Mouse (Mus musculus) lung, postnatal 10 days (tissue): ENCODE data around the gene Gm49384.

Experiments used
- DNase-seq: peaks from one replicate; pipeline ENCODE4 v3.0.0; 2021

Gm49384 gene

DNA sequence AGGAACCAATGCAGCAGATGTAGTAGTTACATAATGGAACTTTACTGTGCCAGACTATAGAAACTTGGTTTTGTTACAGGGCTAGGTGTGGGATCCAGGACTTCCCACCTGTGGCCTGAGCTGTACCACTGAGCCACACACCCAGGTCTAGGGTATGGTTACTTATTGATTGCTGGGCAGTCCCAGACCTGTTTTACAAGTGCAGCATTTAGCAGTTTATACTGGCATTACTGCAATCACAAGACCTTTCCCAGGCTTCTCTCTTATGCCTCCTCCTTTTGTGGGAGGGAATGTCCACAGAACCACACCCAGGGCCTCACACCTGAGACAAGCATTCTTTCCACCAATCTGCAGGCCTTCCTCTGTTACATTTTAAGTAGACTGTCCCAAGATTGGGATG is 5.1 kb downstream of the Gm49384 start:
- no peak for DNase-seq

DNA sequence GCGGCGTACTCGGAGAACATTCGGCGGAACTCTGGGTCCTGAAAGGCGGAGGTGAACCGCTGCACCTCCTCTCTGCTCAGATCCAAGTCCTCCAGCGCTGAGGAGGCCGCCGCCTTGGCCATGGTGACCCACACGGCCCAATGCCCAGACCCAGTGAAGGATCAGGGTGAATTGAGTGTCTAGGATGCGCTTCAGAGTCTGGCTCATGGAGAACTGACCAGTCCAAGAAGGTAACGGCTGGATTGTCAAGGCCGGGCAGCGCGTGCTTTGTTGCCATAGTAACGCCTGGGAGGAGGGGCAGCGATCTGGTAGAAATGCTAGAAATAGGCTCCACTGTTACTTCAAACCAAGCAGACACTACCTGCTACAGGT is 5.9 kb downstream of the Gm49384 start, which contains the start of gene Dnaaf2:
Dnaaf2 (minus strand) TSS at position 266 of the 372 bp plus-strand sequence.
- peak; percentile 83 for DNase-seq

DNA sequence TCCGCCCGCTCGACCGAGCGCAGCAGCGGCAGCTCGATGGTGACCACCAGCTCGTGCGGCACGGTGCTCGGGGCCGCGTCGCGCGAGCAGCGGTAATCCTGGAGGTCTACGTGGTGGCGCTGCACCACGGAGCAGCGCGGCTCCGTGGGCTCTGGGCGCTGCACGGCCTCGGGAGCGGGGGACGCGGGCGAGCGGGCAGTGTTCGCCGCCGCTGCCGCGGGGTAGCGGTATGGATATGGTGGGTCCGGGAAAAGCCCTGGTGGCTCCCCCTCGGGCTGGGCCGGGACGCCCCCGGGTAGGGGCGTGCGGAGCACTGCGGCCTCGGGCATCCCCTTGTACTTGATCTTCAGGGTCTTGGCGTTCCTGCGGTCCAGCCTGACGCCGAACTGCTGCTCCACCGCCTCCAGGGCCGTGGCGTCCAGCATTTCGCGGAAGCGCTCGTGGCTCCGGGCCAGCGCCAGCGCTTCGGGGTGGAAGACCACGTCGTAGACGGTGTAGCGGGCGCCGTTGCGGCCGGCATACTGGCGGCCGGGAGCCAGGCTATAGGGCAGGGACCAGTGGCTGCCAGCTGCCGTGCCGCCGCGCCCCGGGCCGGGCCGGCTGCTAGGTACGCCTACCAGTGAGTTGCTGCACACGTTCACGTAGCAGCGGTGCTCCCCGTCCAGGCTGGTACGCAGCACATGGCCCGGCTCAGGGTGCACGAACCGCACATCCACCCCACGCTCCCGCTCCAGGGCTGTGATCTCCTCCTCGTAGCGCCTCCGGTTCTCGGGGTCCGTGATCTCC is 6.5 kb downstream of the Gm49384 start:
- peak; percentile 71 for DNase-seq

DNA sequence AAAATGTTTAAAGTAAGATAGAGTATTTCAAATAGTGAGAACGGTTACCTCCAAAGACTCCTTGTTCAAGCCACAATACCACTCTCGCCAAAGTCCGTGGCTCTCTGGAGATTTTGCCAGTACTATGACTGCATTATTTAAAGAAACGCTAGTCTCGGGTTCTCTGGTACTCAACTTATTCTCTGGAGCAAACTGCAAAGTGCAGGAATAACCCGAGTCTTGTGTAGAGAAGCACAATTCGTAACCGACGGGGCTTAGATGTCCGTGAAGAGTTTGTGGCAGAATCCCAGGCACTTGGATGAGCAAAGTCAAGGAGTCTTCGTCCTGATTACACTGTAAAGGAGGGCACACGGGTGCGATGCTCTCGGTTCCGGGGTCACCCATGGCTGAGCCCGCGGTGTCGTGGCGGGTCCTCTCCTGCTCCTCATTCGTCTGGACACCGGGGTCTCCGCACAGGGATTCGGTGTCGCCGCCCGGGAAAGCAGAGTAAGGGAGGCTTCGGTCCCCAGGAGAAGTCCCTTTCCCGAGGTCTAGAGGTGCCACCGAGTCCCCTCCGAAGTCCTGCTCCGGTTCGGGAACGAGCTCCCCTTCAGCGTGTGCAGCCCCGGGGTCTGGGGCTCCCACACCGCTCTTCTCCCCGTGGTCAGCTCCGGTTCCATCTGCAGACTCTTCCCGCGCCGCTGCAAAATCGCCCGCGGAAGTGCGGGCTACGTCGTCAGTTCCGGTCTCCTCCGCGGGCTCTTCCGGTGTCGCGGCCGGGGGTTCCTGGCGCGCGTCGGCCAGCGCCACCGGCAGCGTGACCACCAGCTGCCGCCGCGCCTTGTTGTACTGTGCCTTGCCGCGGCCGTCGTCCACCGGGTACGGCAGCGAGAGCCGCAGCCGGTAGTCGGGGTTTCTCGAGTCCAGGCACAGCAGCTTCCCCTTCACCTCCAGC is 7.4 kb downstream of the Gm49384 start, which contains the start of gene Gm49383:
Gm49383 (minus strand) TSS at position 661 of the 934 bp plus-strand sequence.
- peak; percentile 67 for DNase-seq

DNA sequence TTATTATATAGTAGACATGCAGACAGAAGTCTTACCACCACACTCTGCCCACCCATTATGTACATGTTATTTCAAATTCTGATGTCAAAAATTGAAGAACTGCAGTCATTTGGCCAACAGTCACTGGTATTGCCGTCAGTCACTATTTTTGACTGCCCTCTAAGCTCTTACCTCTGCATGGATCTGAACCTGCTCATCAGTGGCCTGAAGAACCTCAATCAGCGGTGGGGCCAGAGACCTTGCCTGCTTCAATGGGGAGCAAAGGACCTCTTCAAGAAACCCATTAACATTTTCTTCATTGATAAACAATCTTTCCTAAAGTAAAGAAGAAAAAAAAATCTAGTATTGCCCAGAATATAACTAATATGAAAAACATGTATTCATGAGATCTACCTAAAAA is 11.4 kb downstream of the Gm49384 start:
- no peak for DNase-seq

DNA sequence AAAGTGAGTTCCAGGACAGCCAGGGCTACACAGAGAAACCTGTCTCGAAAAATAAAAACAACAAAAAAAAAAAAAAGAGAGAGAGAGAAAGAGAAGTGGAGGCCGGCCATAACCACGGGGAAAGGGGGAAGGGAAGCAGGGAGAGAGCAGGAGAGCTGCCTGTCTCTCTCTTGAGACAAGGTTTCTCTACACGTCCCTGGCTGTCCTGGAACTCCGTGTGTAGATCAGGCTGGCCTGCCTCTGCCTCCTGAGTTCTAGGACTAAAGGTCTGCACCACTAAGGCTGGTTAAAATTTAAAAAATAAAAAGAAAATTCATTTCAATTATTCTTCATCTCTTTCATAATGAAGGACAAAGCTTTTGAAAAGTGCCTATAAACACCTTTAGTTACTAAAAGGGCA is 12.7 kb downstream of the Gm49384 start:
- DNase-seq: no peak

DNA sequence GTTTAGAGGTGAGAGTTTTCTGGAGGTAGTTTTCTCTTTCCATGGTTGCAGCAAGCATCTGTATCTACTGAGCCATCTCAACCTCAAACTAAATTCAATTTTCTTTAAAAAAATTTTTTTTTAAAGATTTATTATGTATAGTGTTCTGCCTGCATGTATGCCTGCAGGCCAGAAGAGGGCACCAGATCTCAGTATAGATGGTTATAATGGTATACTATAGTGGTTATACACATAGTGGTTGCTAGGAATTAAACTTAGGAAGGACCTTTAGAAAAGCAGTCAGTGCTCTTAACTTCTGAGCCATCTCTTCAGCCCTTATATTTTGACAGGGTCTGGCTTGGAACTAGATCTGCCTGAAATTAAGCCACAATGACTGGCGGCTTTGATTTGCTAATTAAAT is 13.5 kb downstream of the Gm49384 start:
- DNase-seq: peak; percentile 24

DNA sequence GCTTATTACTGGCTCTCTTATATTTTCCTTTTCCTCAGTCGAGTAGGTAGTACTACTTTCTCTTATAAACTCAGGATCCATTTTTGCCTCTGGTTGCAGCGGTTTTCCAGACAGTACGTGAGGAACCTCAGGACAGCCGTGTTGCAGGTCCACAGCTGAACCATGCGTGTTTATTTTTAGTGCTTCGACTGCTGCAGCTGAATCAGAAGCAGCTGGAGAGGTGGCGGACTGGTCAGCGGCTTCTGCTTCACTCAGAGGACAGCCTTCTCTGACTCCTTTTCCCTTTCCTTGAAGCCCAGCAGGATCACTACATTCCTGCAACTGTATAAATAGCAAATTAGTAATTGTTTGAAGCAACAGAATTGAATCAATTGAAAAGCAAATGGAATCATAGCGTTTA is 14.0 kb downstream of the Gm49384 start:
- DNase-seq: no peak

DNA sequence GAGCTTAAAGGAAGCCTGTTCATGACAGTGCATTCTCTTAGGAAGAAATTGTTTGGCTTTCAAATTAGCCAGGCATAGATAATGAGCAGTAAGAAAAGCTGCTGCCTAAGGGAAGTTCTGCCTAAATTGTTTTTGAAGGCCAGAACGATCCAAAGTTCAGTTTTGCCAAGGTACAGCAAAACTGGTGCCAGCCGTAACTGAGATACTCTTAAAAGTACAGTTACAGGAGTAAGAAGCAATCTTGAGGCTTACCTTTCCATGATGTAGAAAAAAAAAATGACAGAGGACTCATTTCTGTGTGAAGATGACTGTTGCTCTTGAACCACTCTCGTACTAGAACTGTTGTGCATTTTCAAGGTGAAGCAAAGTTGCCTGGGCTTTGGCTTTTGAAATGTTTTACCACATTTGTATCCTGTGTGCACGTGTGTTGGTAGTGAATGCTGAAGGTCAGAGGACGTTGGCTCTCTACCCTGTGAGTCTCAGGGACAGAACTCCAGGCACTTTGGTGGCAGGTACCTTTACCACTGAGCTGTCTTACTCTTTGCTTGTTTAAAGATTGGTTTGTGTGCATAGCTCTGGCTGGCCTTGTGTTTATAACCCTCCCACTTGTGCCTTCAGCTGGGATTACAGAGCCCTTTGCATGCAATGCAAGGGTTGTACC is 17.1 kb downstream of the Gm49384 start:
- DNase-seq: no peak

DNA sequence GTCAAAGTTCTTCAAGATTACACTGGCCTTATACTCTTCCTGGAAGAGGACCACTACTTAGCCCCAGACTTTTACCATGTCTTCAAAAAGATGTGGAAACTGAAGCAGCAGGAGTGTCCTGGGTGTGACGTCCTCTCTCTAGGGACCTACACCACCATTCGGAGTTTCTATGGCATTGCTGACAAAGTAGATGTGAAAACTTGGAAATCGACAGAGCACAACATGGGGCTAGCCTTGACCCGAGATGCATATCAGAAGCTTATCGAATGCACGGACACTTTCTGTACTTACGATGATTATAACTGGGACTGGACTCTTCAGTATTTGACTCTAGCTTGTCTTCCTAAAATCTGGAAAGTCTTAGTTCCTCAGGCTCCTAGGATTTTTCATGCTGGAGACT is 18.7 kb downstream of the Gm49384 start:
- DNase-seq: no peak

DNA sequence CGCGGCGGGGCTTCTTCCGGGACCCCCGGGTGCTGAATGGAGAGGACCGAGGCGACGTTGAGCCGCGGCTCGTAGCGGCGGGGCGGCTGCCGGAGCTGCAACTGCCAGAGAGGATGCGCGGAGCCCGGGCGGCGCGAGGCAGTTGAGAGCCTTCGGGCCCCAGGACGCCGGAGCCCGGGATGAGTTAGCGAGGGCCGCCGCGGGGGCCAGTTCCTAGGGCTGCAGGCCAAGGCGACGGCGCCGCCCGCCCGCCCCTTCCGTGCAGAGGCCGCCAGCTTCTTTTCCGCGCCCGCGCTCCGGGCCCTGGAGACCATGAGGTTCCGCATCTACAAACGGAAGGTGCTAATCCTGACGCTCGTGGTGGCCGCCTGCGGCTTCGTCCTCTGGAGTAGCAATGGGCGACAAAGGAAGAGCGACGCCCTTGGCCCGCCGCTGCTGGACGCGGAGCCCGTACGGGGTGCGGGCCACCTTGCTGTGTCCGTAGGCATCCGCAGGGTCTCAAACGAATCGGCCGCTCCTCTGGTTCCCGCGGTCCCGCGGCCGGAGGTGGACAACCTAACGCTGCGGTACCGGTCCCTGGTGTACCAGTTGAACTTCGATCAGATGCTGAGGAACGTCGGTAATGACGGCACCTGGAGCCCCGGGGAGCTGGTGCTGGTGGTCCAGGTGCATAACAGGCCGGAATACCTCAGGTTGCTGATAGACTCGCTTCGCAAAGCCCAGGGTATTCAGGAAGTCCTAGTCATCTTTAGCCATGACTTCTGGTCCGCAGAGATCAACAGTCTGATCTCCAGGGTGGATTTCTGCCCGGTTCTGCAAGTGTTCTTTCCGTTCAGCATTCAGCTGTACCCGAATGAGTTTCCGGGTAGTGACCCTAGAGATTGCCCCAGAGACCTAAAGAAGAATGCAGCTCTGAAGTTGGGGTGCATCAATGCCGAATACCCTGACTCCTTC is 19.4 kb downstream of the Gm49384 start:
- peak; percentile 65 for DNase-seq

DNA sequence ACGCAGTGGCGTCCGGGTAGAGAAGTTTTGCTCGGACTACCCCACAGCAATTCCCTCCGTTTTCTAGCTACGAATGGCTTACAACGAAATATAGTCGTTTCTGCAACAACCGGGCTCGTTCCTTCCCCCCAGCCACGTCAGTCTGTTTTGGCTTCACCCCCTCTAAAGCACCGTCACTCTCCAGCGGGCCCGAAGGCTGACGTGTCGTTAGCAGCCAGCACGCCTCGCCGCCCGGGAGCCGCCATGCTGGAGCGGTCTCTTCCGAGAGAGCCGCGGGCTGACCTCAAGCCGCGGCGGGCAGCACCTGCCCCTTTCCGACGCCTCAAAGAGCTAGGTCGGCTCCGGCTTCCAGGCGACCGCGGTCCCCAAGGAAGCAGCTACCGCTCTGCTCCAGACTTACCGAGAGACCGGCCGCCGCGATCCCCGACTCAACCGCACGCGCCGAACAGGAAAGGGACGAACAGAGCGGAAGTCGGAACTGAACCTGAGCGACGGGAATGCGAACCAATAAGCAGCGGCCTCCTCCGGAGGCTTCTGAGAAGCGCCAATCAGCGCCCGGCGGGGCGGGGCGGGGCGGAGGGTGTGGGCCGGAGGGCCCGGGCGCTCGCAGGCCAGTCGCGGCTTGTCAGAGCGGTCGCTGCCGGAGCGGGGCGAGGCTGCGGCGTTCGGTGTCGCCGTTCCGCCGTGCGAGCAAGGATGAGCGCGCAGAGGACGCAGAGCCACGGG is 20.3 kb downstream of the Gm49384 start, which contains the start of the genes Rpl36al and Mgat2:
Rpl36al (minus strand) TSS at position 501 of the 726 bp plus-strand sequence.
Mgat2 (plus strand) TSS at position 575 of the 726 bp plus-strand sequence.
- DNase-seq: peak; percentile 99

DNA sequence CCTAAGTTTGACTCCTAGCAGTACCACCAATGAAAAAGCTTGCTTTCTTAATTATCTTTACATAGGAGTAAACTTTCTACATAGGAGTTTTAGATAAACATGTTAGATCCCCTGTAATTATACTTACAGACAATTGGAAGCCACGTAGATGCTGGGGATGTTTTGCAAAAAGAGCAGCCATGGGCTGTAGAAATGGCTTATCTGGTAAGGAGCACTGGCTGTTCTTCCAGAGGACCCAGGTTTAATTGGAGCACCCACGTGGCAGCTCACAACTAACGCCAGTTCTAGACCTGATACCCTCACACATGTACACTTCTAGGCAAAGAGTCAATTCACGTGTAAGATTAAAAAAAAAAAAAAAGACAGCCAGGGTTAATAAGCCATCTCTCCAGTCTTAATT is 22.3 kb downstream of the Gm49384 start:
- no peak for DNase-seq

DNA sequence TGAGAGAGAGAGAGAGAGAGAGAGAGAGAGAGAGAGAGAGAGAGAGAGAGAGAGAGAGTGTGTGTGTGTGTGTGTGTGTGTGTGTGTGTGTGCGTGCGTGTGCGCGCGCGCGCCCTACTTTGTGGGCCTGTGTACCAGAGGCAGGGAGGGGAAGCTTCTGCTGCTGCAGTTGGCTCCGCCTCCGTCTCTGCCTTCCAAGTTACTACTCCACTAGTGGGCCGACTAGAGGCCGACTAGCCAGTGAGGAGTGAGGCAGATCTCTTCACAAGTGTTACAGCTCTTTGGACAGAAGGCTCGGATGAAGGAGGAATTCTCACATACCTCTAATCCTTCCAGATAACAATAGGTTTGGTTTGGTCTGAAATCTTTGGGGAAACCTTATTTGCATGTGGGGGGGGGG is 24.7 kb downstream of the Gm49384 start:
- no peak for DNase-seq

DNA sequence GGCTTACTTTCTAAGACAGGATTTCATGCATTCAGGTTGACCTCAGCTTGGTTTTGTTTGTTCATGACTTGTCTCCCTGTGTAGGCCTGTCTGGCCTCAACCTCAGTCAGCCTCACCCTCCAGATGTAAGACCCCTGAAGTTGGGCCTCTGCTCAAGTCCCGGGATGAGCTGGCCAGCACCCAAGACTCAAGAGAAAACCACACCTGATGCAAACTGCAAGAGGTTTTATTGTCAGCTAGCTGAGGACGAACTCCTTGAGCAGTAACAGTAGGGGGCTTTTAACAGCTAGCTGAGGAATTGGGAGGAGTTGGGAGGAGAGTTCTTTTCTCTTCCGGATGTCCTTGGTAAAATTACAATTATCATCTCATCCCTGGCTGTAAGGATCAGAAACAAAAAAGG is 26.5 kb downstream of the Gm49384 start:
- no peak for DNase-seq

DNA sequence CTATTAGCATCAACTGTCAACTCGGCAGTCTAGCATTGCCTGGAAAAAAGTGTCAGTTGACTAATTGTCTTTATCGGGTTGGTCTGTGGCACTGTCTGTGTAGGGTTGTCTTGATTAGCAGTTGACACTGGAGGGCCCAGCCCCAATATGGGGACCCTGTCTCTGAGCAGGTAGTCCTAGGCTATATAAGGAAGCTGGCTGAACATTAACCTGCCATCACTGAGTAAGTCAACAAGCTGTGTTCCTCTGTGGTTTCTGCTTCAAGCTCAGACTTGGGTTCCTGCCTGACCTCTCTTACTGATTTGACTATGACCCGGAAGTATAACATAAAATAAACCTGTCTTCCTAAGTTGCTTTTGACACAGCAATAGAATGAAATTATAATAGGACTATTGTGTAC is 28.1 kb downstream of the Gm49384 start:
- DNase-seq: no peak

DNA sequence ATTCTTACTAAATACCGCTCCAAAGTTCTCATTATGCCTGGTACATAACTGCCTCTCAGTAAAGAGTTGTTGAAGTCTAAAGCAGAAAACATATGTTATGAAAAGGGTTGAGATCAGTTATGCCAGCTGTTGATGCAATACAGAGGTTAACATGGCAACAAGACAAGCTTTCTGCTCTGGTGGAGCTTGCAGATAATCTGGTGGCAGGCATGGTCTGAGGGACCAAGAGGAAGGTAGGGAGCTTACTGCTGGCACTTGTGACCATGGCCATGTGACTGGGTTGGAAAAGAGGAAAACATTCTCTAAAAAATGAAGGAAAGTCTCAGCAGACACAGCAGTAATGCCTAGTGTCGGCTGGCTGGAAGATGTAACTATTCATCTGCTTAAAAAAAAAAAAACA is 32.8 kb downstream of the Gm49384 start:
- DNase-seq: no peak

DNA sequence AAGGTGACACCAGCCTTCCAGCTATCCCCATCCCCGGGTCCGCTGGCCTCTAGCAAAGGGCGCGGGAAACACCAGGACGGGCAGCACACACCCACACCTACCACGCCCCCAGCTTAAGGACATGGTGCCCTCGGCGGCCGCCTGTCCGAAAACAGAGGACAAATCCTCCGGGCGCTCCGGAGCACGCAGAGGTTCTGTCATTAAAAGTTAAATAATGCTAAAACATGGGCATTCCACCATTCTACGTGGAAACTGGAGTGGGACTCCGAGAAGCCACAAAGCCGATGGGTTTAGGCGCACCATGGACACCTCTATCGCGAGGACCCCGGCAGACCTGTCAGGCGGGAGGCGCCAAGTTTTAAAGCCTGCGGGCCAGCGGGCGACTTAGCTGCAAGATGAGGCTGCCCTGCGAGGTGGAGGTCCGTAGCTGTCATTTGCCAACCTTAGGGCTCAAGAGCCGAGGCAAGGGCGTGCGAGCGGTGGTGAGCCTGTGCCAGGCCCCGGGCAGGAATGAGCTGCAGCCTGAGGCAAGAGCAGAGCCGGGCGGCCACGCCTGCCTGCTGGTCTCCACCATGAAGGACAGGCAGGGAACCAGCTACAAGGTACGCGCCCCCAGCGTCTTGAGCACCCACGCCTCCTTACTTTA is 35.5 kb downstream of the Gm49384 start, which contains the start of gene Lrr1:
Lrr1 (plus strand) TSS at position 354 of the 646 bp plus-strand sequence.
- DNase-seq: peak; percentile 87

DNA sequence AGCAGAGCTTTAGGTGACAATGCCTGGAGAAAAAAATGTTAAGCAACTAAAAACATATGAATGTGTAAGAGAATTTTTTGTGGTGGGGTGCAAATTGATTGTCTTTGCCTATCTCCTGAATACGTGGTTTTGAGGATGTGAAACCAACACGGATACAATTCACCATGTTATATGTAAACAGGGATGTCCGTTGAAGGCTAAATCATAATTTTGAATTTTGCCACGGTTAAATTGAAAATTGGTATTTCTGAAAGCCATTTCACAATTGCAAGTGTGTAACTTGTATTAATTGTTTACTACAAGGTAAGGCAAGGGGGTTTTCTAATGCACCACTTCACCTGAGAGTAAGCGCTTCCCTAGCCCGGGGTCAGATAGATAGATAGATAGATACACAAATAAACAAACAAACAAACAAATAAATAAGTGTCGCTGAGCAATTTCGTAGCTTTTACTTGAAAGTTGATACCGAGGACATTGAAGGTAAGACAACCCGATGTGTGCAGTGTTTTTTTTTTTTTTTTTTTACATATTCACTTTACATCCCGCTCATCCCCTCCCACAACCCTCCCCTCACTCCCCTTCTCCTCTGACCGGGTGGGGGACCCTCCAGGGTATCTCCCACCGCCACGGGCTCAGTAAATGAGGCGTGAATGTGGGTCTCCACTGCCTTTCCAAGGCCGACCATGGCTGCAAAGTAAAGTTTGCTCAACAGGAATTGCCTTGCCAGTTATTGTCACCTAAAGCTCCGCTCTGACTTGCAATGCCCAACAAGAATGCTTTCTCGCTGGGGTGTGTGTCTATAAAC is 36.2 kb downstream of the Gm49384 start:
- no peak for DNase-seq
